Mouse (Mus musculus) left cerebral cortex, adult 2 months (tissue): ENCODE results near the gene Ip6k1. TPM values are rescaled to one million over a fixed set of nuclear protein-coding genes. Genes with fewer than 3 reads are reported as not detected.

Source experiments
- DNase-seq, 2 experiments: peaks; one replicate each; pipeline ENCODE4 v3.0.0; 2021 to 2022; ENCODE audit warnings: low spot score in 2 of 2, mixed read lengths in 1 of 2; ENCODE audit errors: extremely low spot score in 1 of 2
- H3K27ac ChIP-seq: fragments of 200-600 bp; 2 replicates; pipeline ENCODE4 v1.8.1; 2022
- H3K4me3 ChIP-seq: fragments of 200-600 bp; 2 replicates; pipeline ENCODE4 v1.8.1; 2022
- CTCF ChIP-seq: fragments of 200-600 bp; IDR thresholded peaks from 2 replicates; pipeline ENCODE4 v1.8.1; 2022; ENCODE audit warnings: antibody characterized with exemption, mild to moderate bottlenecking, moderate library complexity
- intact Hi-C: fragments of 180-260 bp; cut with DNase I; formaldehyde crosslinking; loops from one replicate; pipeline ENCODE4 v1.15.1; 2025
- total RNA-seq, 2 experiments: library from RNA; stranded (reverse); gene quantifications; 2 replicates each; pipeline ENCODE4 v1.2.3; 2021

The Ip6k1 gene
- total RNA-seq, 2 experiments from 2014 or later: 205 to 207 TPM

DNA sequence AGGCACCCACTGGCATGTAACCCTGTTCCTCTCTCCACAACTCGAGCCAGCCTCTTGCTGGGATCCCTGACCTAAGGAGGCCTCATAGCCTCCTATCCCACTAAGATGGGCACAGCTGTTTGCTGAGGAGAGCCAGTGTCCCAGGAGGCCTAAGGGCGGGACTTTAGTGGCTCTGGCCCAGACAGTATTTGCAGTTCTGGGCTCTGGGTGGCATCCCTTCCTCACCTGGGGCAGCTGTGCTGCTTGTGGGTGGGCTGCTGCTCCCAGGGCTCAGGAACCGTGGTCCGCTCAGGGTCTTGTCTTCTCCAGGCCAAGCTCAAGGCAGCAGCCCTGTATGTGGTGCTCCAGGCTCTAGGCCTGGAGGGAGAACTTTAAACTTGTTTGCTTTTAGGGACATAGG, 44.3 kb downstream of the Ip6k1 start:
- Histone ChIP-seq H3K4me3 (no peak overlapping the region), H3K27ac (no peak overlapping the region)
- no peak for TF ChIP-seq CTCF
- DNase-seq: peak in 1 of 2 experiments; percentile 8
- intact Hi-C loops: no loop called here

DNA sequence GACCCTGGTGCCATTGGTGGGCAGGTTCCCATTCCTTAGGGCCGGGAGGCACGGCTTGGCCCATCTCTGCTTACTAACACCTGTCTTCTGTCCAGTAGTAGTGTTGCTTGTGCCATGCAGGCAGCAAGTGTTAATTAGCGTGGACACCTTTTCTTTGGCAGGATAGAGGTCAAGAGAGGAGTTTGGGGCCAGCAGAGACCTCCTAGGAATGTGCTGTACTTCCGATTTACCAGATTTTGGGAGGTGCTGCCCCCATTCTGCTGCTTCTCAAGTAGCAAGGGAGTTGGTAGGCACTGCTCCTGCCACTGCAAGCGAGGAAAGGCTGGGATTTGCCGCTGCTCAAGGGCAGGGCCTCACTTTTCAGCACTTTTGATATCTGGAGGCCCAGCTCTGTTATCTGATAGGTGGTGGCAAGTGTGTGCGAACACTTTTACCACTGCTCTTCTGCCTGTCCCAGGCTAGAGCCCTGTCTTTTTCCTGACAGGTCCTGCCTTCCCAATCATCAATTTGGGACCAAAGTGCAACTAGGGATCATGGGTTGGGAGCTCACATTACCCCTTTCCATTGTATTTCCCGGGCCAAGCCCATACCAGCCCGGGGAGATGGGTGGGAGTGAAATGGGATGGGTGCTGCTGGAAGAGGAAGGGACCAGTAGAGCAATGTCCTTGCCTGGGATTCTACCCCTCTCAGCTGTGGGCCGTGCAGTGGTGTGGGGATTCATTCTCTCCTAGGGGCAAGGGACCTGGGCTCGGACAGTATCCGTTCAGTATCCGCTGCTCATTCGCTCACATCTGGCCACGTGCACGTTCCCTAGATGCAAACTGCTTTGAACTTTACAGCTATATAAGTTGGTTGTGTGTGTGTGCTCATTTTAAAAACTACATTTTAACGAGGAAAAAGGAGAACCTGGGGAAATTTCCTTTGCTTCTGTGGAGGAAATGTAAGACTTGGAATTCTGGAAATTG, 45.6 kb downstream of the Ip6k1 start:
- intact Hi-C loops: no loop called here
- no peak for TF ChIP-seq CTCF
- Histone ChIP-seq H3K4me3 (no peak overlapping the region), H3K27ac (no peak overlapping the region)
- DNase-seq: peak in 1 of 2 experiments; percentile 21

DNA sequence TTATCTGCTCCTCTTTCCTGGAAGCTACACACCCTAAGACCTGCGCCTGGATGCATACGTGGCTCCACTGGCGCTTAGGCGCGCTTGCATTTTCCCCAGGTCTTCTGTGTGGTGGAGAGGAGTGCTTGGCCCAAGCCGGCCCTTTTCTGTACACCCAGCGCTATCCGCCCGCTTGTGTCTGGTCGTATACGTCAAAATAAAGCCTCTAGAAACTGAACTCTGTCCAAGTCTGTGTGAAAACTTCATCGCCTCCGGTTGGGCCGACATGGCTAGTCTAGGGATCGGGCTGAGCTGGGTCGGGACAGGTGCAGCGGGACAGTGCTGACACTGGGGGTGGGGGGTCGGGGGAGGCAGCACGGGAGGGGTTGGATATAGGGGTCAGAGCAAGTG, 46.3 kb downstream of the Ip6k1 start:
- intact Hi-C loops: no loop called here

DNA sequence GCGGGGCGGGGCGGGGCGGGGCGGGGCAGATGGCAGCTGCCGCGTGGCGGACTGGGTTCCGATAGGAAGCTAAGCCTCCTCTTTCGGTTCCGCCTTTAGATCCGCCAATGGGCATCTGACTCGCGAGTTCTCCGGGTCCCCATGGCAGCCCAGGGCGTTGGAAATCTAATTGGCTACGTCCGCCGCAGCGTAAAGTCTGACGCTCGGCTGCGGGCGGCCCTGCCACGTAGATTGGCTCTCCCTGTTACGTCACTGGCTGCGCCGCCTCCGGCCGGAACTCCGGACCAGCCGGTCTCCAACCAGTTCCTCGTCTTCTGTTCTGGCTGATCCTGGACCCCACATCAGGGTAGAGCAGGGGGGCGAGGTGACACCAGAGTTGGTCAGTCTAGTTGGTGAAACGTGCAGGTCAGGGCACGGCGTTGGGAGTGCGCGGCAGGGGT, 46.7 kb downstream of the Ip6k1 start, which contains the start of gene Gmppb:
Gene Gmppb (plus strand): TSS at position 227 of the 440 bp plus-strand sequence.
- peak; percentile 94 to 95 for DNase-seq
- H3K27ac ChIP-seq: peak within 1 kb of the TSS; percentile 63
- peak within 1 kb of the TSS; percentile 92 for H3K4me3 ChIP-seq
- intact Hi-C loops: no loop called here
- TF ChIP-seq CTCF: no peak

More for the DNA sequence above, 46.3 kb downstream of the Ip6k1 start:
- peak in 1 of 2 experiments; percentile 23 for DNase-seq
- TF ChIP-seq CTCF: no peak
- Histone ChIP-seq H3K4me3 (peak overlapping the region; percentile 92), H3K27ac (no peak overlapping the region)

DNA sequence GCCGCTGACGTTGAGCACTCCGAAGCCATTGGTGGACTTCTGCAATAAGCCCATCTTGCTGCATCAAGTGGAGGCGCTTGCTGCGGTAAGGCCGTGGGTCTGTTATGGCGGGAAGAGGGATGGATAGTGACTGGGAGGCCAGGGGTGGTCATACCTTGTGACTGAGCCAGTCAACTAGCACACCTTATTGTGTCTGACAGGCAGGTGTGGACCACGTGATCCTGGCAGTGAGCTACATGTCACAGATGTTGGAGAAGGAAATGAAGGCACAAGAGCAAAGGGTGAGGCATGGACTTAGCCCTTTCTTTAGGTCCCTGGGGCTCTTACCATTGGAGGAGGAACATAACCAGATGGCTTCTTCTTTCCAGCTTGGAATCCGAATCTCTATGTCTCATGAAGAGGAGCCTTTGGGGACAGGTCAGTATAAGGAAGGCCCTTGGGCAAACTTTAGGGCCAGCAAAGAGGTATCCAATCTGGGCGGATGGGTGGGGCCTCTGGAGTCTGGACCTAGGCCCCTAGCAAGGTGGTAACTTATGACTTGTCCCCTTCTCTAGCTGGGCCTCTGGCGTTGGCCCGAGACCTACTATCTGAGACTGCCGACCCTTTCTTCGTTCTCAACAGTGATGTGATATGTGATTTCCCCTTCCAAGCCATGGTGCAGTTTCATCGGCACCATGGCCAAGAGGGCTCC, 47.4 kb downstream of the Ip6k1 start:
- no peak for TF ChIP-seq CTCF
- Histone ChIP-seq H3K27ac (peak overlapping the region; percentile 63), H3K4me3 (peak overlapping the region; percentile 92)
- DNase-seq: no peak
- intact Hi-C loops: no loop called here

DNA sequence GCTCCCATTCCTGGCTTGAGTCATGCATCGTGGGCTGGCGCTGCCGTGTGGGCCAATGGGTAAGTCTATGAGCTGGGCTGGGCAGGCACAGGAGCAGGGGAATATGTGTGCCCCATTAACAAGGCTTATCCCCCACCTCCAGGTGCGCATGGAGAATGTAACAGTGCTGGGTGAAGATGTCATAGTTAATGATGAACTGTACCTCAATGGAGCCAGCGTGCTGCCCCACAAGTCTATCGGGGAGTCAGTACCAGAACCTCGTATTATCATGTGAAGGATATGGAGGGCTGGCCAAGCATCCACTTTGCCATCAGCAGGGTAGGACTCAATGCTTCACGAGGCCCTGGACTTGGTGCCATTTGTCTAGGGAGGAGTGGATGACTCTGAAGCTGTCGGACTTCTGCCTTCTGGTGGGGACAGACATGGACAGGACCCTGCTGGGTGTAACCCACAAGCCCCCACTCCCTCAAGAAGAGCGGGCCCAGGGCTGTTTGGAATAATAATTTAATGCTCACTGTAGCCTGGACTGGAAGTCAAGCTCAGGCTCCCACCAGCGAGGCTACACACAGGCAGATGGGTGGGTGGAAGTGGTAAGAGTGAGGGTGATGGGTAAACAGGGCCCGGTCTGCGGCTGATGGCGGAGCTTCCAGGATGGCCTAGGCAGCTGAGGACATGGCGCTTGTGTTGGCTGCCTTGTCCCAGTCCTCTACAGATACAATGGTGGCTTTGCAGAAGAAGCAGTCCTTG, 49.1 kb downstream of the Ip6k1 start:
- Histone ChIP-seq H3K27ac (no peak overlapping the region), H3K4me3 (no peak overlapping the region)
- DNase-seq: peak in 1 of 2 experiments; percentile 13
- TF ChIP-seq CTCF: no peak
- intact Hi-C loops: no loop called here

DNA sequence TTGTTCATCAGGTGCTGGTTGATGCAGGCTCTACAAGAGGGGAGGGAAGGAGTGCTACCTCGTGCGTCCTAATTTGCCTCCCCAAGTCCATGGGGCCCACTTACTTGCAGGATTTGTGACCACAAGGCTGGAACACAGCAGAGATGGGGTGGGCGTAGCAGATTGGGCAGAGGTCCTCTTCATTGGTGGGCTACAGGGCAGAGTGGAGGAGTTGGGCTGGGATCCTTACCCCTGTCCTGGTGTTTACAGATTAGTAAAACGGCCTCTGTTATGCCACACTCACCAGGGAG, 49.6 kb downstream of the Ip6k1 start:
- intact Hi-C loops: loop anchor here (1.0 to 2.0 kb wide), 2 partner anchors 89 to 148 kb away; no protein-coding TSS in a partner anchor
- DNase-seq: no peak
- TF ChIP-seq CTCF: no peak
- no peak overlapping the region for H3K4me3 ChIP-seq
- H3K27ac ChIP-seq: no peak overlapping the region

DNA sequence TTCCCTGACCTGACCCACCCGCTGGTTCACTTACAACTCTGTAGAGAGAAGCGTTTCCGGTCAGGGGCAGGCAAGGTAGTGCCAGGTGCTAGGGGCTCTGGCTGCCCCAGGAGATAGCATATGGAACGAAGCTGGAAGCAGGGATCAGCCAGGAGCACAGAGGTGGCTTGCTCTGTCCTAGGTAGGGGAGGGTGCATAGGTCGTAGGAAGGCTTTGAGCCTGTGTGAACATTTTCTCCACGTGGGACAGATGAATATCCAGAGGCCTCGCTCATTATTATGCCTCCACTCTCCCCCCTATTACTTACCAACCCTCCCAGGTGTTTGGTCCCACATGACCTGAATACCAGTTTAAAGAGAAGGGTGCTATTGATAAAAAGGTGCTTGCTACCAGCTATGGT, 50.1 kb downstream of the Ip6k1 start:
- no peak for TF ChIP-seq CTCF
- H3K27ac ChIP-seq: 0 out of 2 replicates have a peak overlapping the region, but pooled peaks have one; percentile 1
- H3K4me3 ChIP-seq: no peak overlapping the region
- intact Hi-C loops: loop anchor here (1.0 to 2.0 kb wide), 2 partner anchors 90 to 148 kb away; no protein-coding TSS in a partner anchor
- DNase-seq: peak in 1 of 2 experiments; percentile 12

DNA sequence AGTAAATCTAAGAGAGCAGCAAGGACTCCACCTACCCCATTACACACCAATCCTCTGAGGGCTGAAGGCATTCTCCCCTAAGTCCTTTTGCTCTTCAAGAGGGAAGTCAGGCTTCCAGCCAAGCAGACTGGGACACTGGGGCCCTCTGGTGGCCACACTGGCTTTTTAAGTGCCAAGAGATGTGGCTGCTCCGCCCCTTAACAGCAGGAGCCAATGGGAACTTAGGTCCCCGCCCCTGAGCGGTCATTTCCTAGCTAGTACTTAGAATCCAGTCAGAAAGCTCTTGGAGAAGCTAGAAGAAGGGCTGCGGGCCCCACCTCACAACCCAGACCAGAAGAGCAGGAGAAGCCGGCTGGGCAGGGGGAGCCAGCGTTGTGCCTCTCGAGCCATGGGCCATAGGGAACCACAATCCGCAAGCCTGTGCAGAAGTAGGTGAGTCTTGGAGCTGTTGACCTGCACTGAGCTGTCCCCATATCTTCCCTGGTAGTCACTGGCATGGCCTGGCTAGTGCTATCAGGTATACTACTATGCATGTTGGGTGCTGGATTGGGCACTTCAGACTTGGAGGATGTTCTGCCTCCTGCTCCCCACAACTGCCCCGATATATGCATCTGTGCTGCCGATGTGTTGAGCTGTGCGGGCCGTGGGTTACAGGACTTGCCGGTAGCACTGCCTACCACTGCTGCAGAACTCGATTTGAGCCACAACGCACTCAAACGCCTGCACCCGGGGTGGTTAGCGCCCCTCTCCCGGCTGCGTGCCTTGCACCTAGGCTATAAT, 50.8 kb downstream of the Ip6k1 start, which contains the start of gene Amigo3:
Gene Amigo3 (plus strand): TSS at position 275 of the 780 bp plus-strand sequence.
- peak; percentile 95 for TF ChIP-seq CTCF
- peak; percentile 95 to 96 for DNase-seq
- Histone ChIP-seq H3K27ac (0 out of 2 replicates have a peak within 1 kb of the TSS, but pooled peaks have one; percentile 1), H3K4me3 (peak within 1 kb of the TSS; percentile 13; the same call in 1 of the 2 replicates)
- intact Hi-C loops: loop anchor here (1.0 to 2.0 kb wide), 2 partner anchors 90 to 149 kb away; no protein-coding TSS in a partner anchor

DNA sequence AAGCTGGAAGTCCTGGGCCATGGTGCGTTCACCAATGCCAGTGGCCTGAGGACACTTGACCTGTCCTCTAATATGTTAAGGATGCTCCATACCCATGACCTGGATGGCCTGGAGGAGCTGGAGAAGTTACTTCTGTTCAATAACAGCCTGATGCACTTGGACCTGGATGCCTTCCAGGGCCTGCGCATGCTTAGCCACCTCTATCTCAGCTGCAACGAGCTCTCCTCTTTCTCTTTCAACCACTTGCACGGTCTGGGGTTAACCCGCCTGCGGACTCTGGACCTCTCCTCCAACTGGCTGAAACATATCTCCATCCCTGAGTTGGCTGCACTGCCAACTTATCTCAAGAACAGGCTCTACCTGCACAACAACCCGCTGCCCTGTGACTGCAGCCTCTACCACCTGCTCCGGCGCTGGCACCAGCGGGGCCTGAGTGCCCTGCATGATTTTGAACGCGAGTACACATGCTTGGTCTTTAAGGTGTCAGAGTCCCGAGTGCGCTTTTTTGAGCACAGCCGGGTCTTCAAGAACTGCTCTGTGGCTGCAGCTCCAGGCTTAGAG, 51.4 kb downstream of the Ip6k1 start:
- intact Hi-C loops: loop anchor here (2.0 kb wide), 1 partner anchor 91 kb away; no protein-coding TSS in a partner anchor
- Histone ChIP-seq H3K4me3 (no peak overlapping the region), H3K27ac (no peak overlapping the region)
- no peak for DNase-seq
- TF ChIP-seq CTCF: no peak
